Mouse (Mus musculus) liver, embryonic 14.5 days (tissue): ENCODE results near the gene Hunk. TPM values are rescaled to one million over a fixed set of nuclear protein-coding genes. Genes with fewer than 3 reads are reported as not detected.

ENCODE experiments used
- ATAC-seq: fragments of 200-750 bp; cut with Nextera tagmentation; 2 replicates; pipeline ENCODE4 v1.8.0; 2017; ENCODE audit warnings: moderate number of reproducible peaks, mild to moderate bottlenecking, moderate library complexity; ENCODE audit not compliant: insufficient read depth
- DNase-seq, 3 experiments: peaks; one replicate each; pipeline ENCODE4 v3.0.0-alpha.2; 2012 to 2013; ENCODE audit warnings: low read depth in 3 of 3, low spot score in 3 of 3
- H3K27ac ChIP-seq: fragments of 300-500 bp; sonication (generic); 2 replicates; pipeline ENCODE4 v1.5.1; 2014; ENCODE audit warnings: moderate library complexity, mild to moderate bottlenecking, control low read depth, inconsistent platforms
- H3K27me3 ChIP-seq: fragments of 300-500 bp; sonication (generic); 2 replicates; pipeline ENCODE4 v1.6.1; 2014; ENCODE audit warnings: mild to moderate bottlenecking, low read length, moderate library complexity; ENCODE audit not compliant: control insufficient read depth, insufficient read depth
- H3K36me3 ChIP-seq: fragments of 300-500 bp; sonication (generic); replicated peaks from 2 replicates; pipeline ENCODE4 v1.6.1; 2014; ENCODE audit warnings: low read depth; ENCODE audit not compliant: control insufficient read depth, insufficient read depth
- H3K4me1 ChIP-seq, 2 experiments: fragments of 200-500 bp in 1 of 2; fragments of 300-500 bp in 1 of 2; sonication (generic) in 1 of 2; replicated peaks; 2 replicates each; pipeline ENCODE4 v1.6.1; 2012 to 2014; ENCODE audit warnings: antibody characterized with exemption in 1 of 2, inconsistent platforms in 1 of 2, low read length in 1 of 2; ENCODE audit not compliant: control insufficient read depth in 2 of 2, insufficient read depth in 2 of 2
- H3K4me2 ChIP-seq: fragments of 300-500 bp; sonication (generic); 2 replicates; pipeline ENCODE4 v1.6.1; 2014; ENCODE audit warnings: low read depth, mild to moderate bottlenecking, control low read depth, moderate library complexity
- H3K4me3 ChIP-seq, 2 experiments: fragments of 200-500 bp in 1 of 2; fragments of 300-500 bp in 1 of 2; sonication (generic) in 1 of 2; 2 replicates each; pipeline ENCODE4 v1.5.1; 2012 to 2014; ENCODE audit warnings: low read depth in 2 of 2, low read length in 2 of 2, mild to moderate bottlenecking in 2 of 2, control low read depth in 1 of 2, inconsistent platforms in 1 of 2, moderate library complexity in 1 of 2; ENCODE audit not compliant: insufficient read depth in 1 of 2
- H3K9ac ChIP-seq: fragments of 300-500 bp; sonication (generic); replicated peaks from 2 replicates; pipeline ENCODE4 v1.6.1; 2014; ENCODE audit warnings: mild to moderate bottlenecking, control low read depth, moderate library complexity
- H3K9me3 ChIP-seq: fragments of 300-500 bp; sonication (generic); 2 replicates; pipeline ENCODE4 v1.6.1; 2016; ENCODE audit warnings: low read length, mixed read lengths; ENCODE audit not compliant: control insufficient read depth
- CTCF ChIP-seq: IDR thresholded peaks from 2 replicates; pipeline ENCODE4 v1.5.1; 2016; ENCODE audit warnings: antibody characterized with exemption, low read depth, control low read depth
- EP300 ChIP-seq: IDR thresholded peaks from 2 replicates; pipeline ENCODE4 v1.6.1; 2016; ENCODE audit warnings: antibody characterized with exemption, low read depth
- WGBS: fragments of 180-500 bp; shearing (Covaris S2); extraction: QIAGEN DNeasy Blood & Tissue Kit; methylation state at CpG from one replicate; pipeline ENCODE4 v1.1.7; 2014; ENCODE audit not compliant: insufficient replicate concordance; 5-methylcytosine and 5-hydroxymethylcytosine counted together
- polyA plus RNA-seq, 2 experiments: library from polyadenylated mRNA; depleted of rRNA in 1 of 2; stranded (reverse) in 1 of 2; unstranded in 1 of 2; fragments of >200 nt; fragmentation: Nextera tagmentation in 1 of 2; extraction: Ambion mirVana in 1 of 2; gene quantifications; 2 replicates each; pipeline versions ENCODE4 v1.2.1 to v1.2.3; 2012 to 2014

Hunk gene
- 0.79 and 0.88 TPM in 2 replicates for polyA plus RNA-seq (2012; rRNA removed)
- 0.75 and 0.80 TPM in 2 replicates for polyA plus RNA-seq (2014; fragmentation: Nextera tagmentation; extraction: Ambion mirVana)

DNA sequence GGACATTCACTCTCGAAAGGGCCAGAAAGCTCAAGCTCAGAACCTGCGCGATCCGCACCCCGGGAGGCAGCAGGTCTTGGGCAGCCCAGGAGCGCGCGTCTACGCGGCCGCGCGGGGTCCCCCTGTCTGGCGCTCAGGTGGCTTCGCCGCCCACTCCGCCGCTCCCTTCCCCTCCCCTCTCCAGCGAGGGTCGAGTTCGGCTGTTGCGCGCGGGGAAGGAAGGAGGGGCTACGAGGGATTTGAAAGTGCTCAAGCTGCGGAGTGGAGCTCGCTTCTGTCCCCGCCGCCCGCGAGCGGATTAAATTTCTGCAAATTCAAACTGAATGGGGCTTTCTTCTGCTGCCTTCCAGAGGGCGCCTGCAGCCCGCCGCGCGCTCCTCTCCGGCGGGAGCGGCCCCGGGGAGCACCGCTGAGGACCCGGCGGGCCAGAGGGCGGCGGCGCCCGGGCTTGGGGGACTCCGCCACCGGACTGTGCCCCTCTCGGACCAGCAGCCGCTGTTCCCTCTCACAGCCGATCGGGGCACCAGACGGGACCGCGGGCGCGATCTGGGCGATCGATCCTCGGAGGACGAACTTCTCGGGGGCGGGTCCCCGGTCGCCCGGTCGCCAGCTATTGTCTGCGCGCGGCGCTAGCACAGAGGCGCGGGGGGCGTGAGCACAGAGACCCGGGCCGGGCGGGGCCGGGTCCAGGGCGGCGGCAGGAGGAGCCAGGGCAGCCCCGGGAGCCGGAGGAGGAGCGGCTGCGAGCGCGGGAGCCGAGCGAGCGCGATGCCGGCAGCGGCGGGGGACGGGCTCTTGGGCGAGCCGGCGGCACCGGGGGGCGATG lies at the start of gene Hunk:
Gene Hunk, plus strand, starts transcription at position 326 of the 826 bp plus-strand sequence.
- peak within 1 kb of the TSS; percentile 54 for H3K4me2 ChIP-seq
- H3K9ac ChIP-seq, result peak within 1 kb of the TSS; percentile 34; the same call in 1 of the 2 replicates
- DNase-seq, result no peak
- no peak for TF ChIP-seq CTCF
- no peak for TF ChIP-seq EP300
- no peaks in the 10 kb centered on the region; the same call in 1 of the 2 replicates for H3K9me3 ChIP-seq
- peak; percentile 63 for ATAC-seq
- H3K4me1 ChIP-seq, result peaks cover 0 to 5% of the 10 kb centered on the region in 2 experiments; a peak in 3 of 4 replicates
- H3K27me3 ChIP-seq, result peaks cover 42% of the 10 kb centered on the region
- peak within 1 kb of the TSS; percentile 53 to 67 for H3K4me3 ChIP-seq
- H3K27ac ChIP-seq, result no peak within 1 kb of the TSS
- WGBS, result under 1% methylated on average over 91 of the region's 101 CpGs
- H3K36me3 ChIP-seq, result no peaks in the 10 kb centered on the region

DNA sequence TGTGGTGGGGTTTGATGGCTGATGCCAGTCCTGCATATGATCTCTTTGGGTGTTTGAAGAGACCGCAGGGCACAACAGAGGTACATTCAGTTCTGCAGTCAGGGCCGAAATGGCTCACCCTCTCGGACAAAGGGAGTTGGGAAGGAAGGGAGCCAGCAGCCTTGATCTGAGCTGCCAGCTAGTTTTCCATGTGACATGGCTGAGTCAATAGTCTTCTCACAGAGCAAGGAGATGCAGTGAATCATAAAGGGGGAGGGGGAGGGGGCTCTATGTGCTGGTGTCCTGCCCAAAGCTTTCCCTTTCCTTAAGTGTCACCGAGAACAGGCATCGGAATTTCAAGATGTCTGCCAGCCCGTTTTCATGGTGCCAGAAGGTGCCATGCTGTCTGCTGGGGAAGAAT lies 46.8 kb upstream of the Hunk start:
- H3K27me3 ChIP-seq, result no peaks in the 10 kb centered on the region
- TF ChIP-seq EP300, result no peak
- 71% methylated on average over 6 of the region's 6 CpGs for WGBS
- no peaks in the 10 kb centered on the region for H3K9me3 ChIP-seq
- DNase-seq (no peak), ATAC-seq (no peak)
- H3K27ac ChIP-seq, result no peak overlapping the region
- H3K4me3 ChIP-seq, result no peak overlapping the region
- H3K36me3 ChIP-seq, result no peaks in the 10 kb centered on the region
- H3K4me1 ChIP-seq, result 0 out of 4 replicates have a peak, but pooled peaks cover 0 to 2% of the 10 kb centered on the region in 2 experiments
- H3K9ac ChIP-seq, result no peak overlapping the region
- H3K4me2 ChIP-seq, result no peak overlapping the region

DNA sequence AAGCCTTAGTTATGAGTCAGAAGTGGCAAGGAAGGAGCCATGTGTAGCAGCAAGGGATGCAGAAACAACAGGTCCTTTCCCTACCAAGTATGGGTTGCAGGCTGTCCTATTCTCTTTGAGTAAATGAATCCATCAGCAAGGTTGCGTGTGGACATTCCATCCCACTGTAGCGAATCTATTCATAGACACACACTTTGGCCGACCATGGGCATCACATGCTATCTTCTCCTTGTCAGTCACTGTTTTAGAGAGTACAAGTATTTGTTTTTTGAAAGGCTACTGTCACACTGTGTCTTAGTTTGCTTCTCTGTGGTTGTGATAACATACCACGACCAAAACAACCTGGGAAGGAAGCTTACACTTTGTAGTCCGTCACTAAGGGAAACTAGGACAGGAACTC lies 44.7 kb upstream of the Hunk start:
- WGBS, result 62% methylated on average over 5 of the region's 5 CpGs
- H3K36me3 ChIP-seq, result no peaks in the 10 kb centered on the region
- no peak overlapping the region for H3K9ac ChIP-seq
- H3K27ac ChIP-seq, result no peak overlapping the region
- TF ChIP-seq CTCF, result no peak
- TF ChIP-seq EP300, result no peak
- H3K4me2 ChIP-seq, result no peak overlapping the region
- H3K4me1 ChIP-seq, result no peaks in the 10 kb centered on the region
- no peak overlapping the region for H3K4me3 ChIP-seq
- ATAC-seq (no peak), DNase-seq (no peak)
- H3K27me3 ChIP-seq, result no peaks in the 10 kb centered on the region
- H3K9me3 ChIP-seq, result no peaks in the 10 kb centered on the region

DNA sequence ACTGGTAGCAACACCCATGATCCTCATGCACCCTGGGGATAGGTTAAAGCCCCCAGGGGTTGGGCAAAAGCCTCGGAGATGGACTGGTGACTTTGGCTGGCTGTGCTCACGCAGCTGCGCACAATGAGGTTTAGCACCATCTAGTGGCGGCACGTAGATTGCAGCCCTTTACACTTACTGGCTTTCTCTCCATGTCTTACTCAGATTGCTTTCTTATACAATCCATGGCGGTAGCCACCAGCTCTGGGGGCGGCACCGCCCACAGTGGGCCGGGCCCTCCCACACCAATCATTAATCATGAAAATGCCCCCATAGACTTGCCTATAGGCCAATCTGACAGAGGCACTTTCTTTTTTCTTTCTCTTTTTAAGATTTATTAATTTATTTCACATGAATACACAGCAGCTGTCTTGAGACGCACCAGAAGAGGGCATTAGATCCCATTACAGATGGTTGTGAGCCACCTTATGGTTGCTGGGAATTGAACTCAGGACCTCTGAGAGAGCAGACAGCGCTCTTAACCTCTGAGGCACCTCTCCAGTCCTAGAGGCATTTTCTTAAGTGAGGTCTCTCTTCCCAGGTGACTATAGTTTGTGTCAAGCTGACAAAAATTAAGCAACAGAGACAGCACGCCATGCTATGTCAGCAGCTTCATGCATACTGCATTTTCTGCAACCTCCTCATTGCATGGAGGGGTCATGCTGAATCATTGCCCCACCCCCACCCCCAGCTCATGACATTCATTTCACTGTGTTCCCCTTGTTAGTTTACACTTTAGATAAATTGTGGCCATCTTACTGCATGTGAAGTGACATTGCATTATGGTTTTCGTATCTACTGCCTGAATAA lies 35.9 kb upstream of the Hunk start:
- 22% methylated on average over 12 of the region's 13 CpGs for WGBS
- Histone ChIP-seq H3K4me3 (no peak overlapping the region), H3K36me3 (no peaks in the 10 kb centered on the region), H3K27me3 (no peaks in the 10 kb centered on the region), H3K4me2 (no peak overlapping the region), H3K27ac (no peak overlapping the region), H3K9ac (no peak overlapping the region), H3K4me1 (no peaks in the 10 kb centered on the region), H3K9me3 (no peaks in the 10 kb centered on the region)
- ATAC-seq (peak; percentile 77), DNase-seq (peak in 1 of 3 experiments; percentile 44)
- TF ChIP-seq EP300, result no peak
- peak; percentile 58 for TF ChIP-seq CTCF

DNA sequence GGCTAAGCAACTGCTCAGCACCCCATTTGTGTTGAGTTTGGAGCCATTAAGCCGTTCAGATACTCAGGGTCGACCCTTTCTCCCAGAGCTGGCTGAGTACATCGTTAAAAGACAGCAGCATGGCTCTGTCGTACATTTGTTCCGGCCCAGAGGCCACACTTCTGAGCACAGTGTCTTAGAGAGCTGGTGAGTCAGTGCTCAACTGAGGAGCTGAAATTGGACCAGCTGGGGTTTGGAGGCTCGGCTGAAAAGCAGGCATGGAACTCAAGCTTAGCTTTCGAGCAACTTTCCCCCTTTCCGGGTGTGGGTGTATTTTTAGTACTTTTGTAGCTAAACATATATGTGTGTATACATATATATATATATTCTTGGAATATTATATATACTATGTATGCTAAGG lies 34.1 kb upstream of the Hunk start:
- TF ChIP-seq EP300 (no peak), CTCF (no peak)
- ATAC-seq (no peak), DNase-seq (no peak)
- 67% methylated on average over 8 of the region's 8 CpGs for WGBS
- H3K4me3 ChIP-seq, result no peak overlapping the region
- H3K4me2 ChIP-seq, result no peak overlapping the region
- H3K36me3 ChIP-seq, result no peaks in the 10 kb centered on the region
- no peak overlapping the region for H3K27ac ChIP-seq
- H3K4me1 ChIP-seq, result no peaks in the 10 kb centered on the region
- no peak overlapping the region for H3K9ac ChIP-seq
- H3K27me3 ChIP-seq, result no peaks in the 10 kb centered on the region; the same call in 1 of the 2 replicates
- no peaks in the 10 kb centered on the region for H3K9me3 ChIP-seq
